Mouse (Mus musculus): ENCODE results near the gene Tada3. TPM values are rescaled to one million over a fixed set of nuclear protein-coding genes. Genes with fewer than 3 reads are reported as not detected.

Gene Tada3
- polyA plus RNA-seq, 1 experiment from 2014 or later: 52.6 TPM

GRCm38 (mm10) chr6:113410001-113410400 is 32.3 kb upstream of the Tada3 start:
- Histone ChIP-seq H3K9me3 (ENCODE audit: control insufficient read depth, low read length) (no peaks in the 10 kb centered on the region), H3K27ac (replicated peaks; ENCODE audit: low read depth, low read length) (no peak overlapping the region), H3K4me1 (ENCODE audit: control insufficient read depth, insufficient read depth, low read length) (no peaks in the 10 kb centered on the region), H3K9ac (ENCODE audit: low read length) (no peak overlapping the region), H3K36me3 (ENCODE audit: control insufficient read depth, insufficient read depth, low read length) (peaks cover 6% of the 10 kb centered on the region; the same call in 1 of the 2 replicates), H3K4me2 (ENCODE audit: low read depth, severe bottlenecking) (no peak overlapping the region), H3K4me3 (ENCODE audit: low read depth, low read length) (no peak overlapping the region), H3K27me3 (ENCODE audit: control insufficient read depth, insufficient read depth, low read length) (no peaks in the 10 kb centered on the region)
- DNase-seq (ENCODE audit: low spot score): no peak
- ATAC-seq (ENCODE audit: insufficient number of reproducible peaks, low FRiP score, low TSS enrichment, low read depth): no peak
- 64% methylated on average over 1 of the region's 1 CpGs for WGBS

GRCm38 (mm10) chr6:113406683-113407082 is 29.0 kb upstream of the Tada3 start:
- no peak overlapping the region for H3K9ac ChIP-seq (ENCODE audit: low read length)
- no peak overlapping the region for H3K4me2 ChIP-seq (ENCODE audit: low read depth, severe bottlenecking)
- peaks cover 3% of the 10 kb centered on the region; the same call in 1 of the 2 replicates for H3K36me3 ChIP-seq (ENCODE audit: control insufficient read depth, insufficient read depth, low read length)
- no peaks in the 10 kb centered on the region for H3K4me1 ChIP-seq (ENCODE audit: control insufficient read depth, insufficient read depth, low read length)
- ATAC-seq (ENCODE audit: insufficient number of reproducible peaks, low FRiP score, low TSS enrichment, low read depth) (no peak), DNase-seq (ENCODE audit: low spot score) (no peak)
- no peak overlapping the region for H3K27ac ChIP-seq (replicated peaks; ENCODE audit: low read depth, low read length)
- no peaks in the 10 kb centered on the region for H3K9me3 ChIP-seq (ENCODE audit: control insufficient read depth, low read length)
- no peaks in the 10 kb centered on the region for H3K27me3 ChIP-seq (ENCODE audit: control insufficient read depth, insufficient read depth, low read length)
- no peak overlapping the region for H3K4me3 ChIP-seq (ENCODE audit: low read depth, low read length)
- 74% methylated on average over 9 of the region's 9 CpGs for WGBS

DNA sequence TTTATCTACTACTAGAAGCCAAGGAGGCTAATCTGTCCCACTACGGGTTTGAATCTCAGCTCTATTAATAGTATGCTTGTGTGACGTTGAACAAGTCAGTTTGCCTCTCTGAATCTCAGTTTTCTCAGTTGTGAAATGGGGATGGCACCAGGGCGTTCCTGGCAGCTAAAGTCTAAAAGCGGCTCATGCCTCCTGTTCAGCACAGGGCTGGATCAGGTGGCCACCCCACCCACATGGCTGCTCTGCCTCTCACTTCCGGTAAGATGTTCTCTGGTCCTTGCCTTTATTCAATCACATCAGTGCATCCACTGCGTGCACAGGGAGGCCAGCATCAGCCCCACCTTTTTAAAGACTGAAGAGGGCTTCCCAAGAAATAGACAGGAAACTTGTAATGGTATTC is 27.8 kb upstream of the Tada3 start:
- 87% methylated on average over 6 of the region's 6 CpGs for WGBS
- Histone ChIP-seq H3K27ac (replicated peaks; ENCODE audit: low read depth, low read length) (no peak overlapping the region), H3K9me3 (ENCODE audit: control insufficient read depth, low read length) (no peaks in the 10 kb centered on the region), H3K4me1 (ENCODE audit: control insufficient read depth, insufficient read depth, low read length) (no peaks in the 10 kb centered on the region), H3K4me2 (ENCODE audit: low read depth, severe bottlenecking) (no peak overlapping the region), H3K9ac (ENCODE audit: low read length) (no peak overlapping the region), H3K36me3 (ENCODE audit: control insufficient read depth, insufficient read depth, low read length) (peaks cover 3% of the 10 kb centered on the region; the same call in 1 of the 2 replicates), H3K27me3 (ENCODE audit: control insufficient read depth, insufficient read depth, low read length) (no peaks in the 10 kb centered on the region), H3K4me3 (ENCODE audit: low read depth, low read length) (no peak overlapping the region)
- no peak for ATAC-seq (ENCODE audit: insufficient number of reproducible peaks, low FRiP score, low TSS enrichment, low read depth)
- no peak for DNase-seq (ENCODE audit: low spot score)

DNA sequence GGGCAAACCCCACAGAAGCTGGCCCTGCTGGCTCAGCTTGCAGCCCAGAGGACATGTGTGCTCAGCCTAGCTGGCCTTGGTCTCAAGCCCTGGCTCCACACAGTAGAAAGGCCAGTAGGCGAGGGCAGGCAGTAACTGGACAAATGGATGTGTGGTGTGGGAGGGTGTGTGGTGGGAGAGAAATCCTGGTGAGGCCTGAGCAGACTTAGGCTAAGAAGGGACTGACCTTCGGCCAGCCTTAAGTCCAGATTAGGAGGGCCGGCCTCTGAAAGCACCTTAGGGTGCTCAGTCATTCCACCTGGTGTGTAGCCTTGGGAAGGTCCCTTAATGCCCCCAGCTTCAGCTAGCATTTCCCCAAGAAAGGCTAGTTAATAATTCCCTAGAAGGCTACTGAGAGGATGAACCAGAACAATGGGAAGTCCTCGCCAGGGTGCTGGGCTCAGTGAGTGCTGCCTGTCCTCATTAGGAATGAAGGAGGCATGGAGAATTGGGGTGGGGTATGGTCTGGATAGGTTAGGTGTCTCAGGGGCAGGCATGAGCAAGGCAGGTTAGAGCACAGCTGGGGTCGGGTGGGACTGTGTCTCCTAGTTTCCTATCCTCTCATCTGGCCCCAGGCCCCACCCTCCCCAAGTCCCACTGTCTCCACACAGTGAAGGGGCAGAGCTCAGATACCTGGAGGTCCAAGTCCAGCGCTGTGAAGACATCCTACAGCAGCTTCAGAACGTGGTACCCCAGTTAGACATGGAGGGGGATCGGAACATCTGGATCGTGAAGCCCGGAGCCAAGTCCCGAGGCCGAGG is 27.2 kb upstream of the Tada3 start:
- H3K9ac ChIP-seq (ENCODE audit: low read length): no peak overlapping the region
- no peak for DNase-seq (ENCODE audit: low spot score)
- 86% methylated on average over 12 of the region's 12 CpGs for WGBS

GRCm38 (mm10) chr6:113402094-113402493 is 24.4 kb upstream of the Tada3 start:
- Histone ChIP-seq H3K36me3 (ENCODE audit: control insufficient read depth, insufficient read depth, low read length) (no peaks in the 10 kb centered on the region), H3K4me3 (ENCODE audit: low read depth, low read length) (no peak overlapping the region), H3K9me3 (ENCODE audit: control insufficient read depth, low read length) (no peaks in the 10 kb centered on the region), H3K4me1 (ENCODE audit: control insufficient read depth, insufficient read depth, low read length) (no peaks in the 10 kb centered on the region), H3K27ac (replicated peaks; ENCODE audit: low read depth, low read length) (no peak overlapping the region), H3K4me2 (ENCODE audit: low read depth, severe bottlenecking) (no peak overlapping the region), H3K9ac (ENCODE audit: low read length) (no peak overlapping the region), H3K27me3 (ENCODE audit: control insufficient read depth, insufficient read depth, low read length) (no peaks in the 10 kb centered on the region)
- WGBS: 91% methylated on average over 13 of the region's 13 CpGs
- DNase-seq (ENCODE audit: low spot score) (no peak), ATAC-seq (ENCODE audit: insufficient number of reproducible peaks, low FRiP score, low TSS enrichment, low read depth) (no peak)

More for the DNA sequence above, 27.2 kb upstream of the Tada3 start:
- ATAC-seq (ENCODE audit: insufficient number of reproducible peaks, low FRiP score, low TSS enrichment, low read depth): no peak
- H3K4me1 ChIP-seq (ENCODE audit: control insufficient read depth, insufficient read depth, low read length): no peaks in the 10 kb centered on the region
- H3K4me3 ChIP-seq (ENCODE audit: low read depth, low read length): no peak overlapping the region
- H3K36me3 ChIP-seq (ENCODE audit: control insufficient read depth, insufficient read depth, low read length): peaks cover 3% of the 10 kb centered on the region; the same call in 1 of the 2 replicates
- H3K27me3 ChIP-seq (ENCODE audit: control insufficient read depth, insufficient read depth, low read length): no peaks in the 10 kb centered on the region
- no peak overlapping the region for H3K4me2 ChIP-seq (ENCODE audit: low read depth, severe bottlenecking)
- no peaks in the 10 kb centered on the region for H3K9me3 ChIP-seq (ENCODE audit: control insufficient read depth, low read length)
- H3K27ac ChIP-seq (replicated peaks; ENCODE audit: low read depth, low read length): no peak overlapping the region

GRCm38 (mm10) chr6:113396270-113397030 is 18.8 kb upstream of the Tada3 start:
- no peak overlapping the region for H3K27ac ChIP-seq (replicated peaks; ENCODE audit: low read depth, low read length)

GRCm38 (mm10) chr6:113395501-113395900 is 17.8 kb upstream of the Tada3 start:
- peaks cover 4% of the 10 kb centered on the region; the same call in 1 of the 2 replicates for H3K4me1 ChIP-seq (ENCODE audit: control insufficient read depth, insufficient read depth, low read length)
- H3K4me2 ChIP-seq (ENCODE audit: low read depth, severe bottlenecking): no peak overlapping the region
- H3K9me3 ChIP-seq (ENCODE audit: control insufficient read depth, low read length): no peaks in the 10 kb centered on the region
- H3K27ac ChIP-seq (replicated peaks; ENCODE audit: low read depth, low read length): no peak overlapping the region
- no peak overlapping the region for H3K4me3 ChIP-seq (ENCODE audit: low read depth, low read length)
- no peaks in the 10 kb centered on the region for H3K27me3 ChIP-seq (ENCODE audit: control insufficient read depth, insufficient read depth, low read length)
- DNase-seq (ENCODE audit: low spot score): no peak
- H3K36me3 ChIP-seq (ENCODE audit: control insufficient read depth, insufficient read depth, low read length): no peaks in the 10 kb centered on the region; the same call in 1 of the 2 replicates
- H3K9ac ChIP-seq (ENCODE audit: low read length): no peak overlapping the region
- 94% methylated on average over 6 of the region's 6 CpGs for WGBS
- ATAC-seq (ENCODE audit: insufficient number of reproducible peaks, low FRiP score, low TSS enrichment, low read depth): no peak

More at GRCm38 (mm10) chr6:113396270-113397030, 18.8 kb upstream of the Tada3 start:
- no peaks in the 10 kb centered on the region; the same call in 1 of the 2 replicates for H3K36me3 ChIP-seq (ENCODE audit: control insufficient read depth, insufficient read depth, low read length)
- no peak overlapping the region for H3K4me3 ChIP-seq (ENCODE audit: low read depth, low read length)
- DNase-seq (ENCODE audit: low spot score): no peak
- no peaks in the 10 kb centered on the region for H3K27me3 ChIP-seq (ENCODE audit: control insufficient read depth, insufficient read depth, low read length)
- H3K9me3 ChIP-seq (ENCODE audit: control insufficient read depth, low read length): no peaks in the 10 kb centered on the region
- H3K9ac ChIP-seq (ENCODE audit: low read length): no peak overlapping the region
- no peak overlapping the region for H3K4me2 ChIP-seq (ENCODE audit: low read depth, severe bottlenecking)
- ATAC-seq (ENCODE audit: insufficient number of reproducible peaks, low FRiP score, low TSS enrichment, low read depth): no peak
- peaks cover 4% of the 10 kb centered on the region; the same call in 1 of the 2 replicates for H3K4me1 ChIP-seq (ENCODE audit: control insufficient read depth, insufficient read depth, low read length)
- WGBS: 85% methylated on average over 10 of the region's 10 CpGs

GRCm38 (mm10) chr6:113394811-113395210 is 17.1 kb upstream of the Tada3 start:
- ATAC-seq (ENCODE audit: insufficient number of reproducible peaks, low FRiP score, low TSS enrichment, low read depth): no peak
- 93% methylated on average over 11 of the region's 11 CpGs for WGBS
- Histone ChIP-seq H3K27ac (replicated peaks; ENCODE audit: low read depth, low read length) (no peak overlapping the region), H3K4me1 (ENCODE audit: control insufficient read depth, insufficient read depth, low read length) (peaks cover 4% of the 10 kb centered on the region; the same call in 1 of the 2 replicates), H3K36me3 (ENCODE audit: control insufficient read depth, insufficient read depth, low read length) (no peaks in the 10 kb centered on the region; the same call in 1 of the 2 replicates), H3K9me3 (ENCODE audit: control insufficient read depth, low read length) (no peaks in the 10 kb centered on the region), H3K9ac (ENCODE audit: low read length) (no peak overlapping the region), H3K27me3 (ENCODE audit: control insufficient read depth, insufficient read depth, low read length) (no peaks in the 10 kb centered on the region), H3K4me3 (ENCODE audit: low read depth, low read length) (no peak overlapping the region), H3K4me2 (ENCODE audit: low read depth, severe bottlenecking) (no peak overlapping the region)
- no peak for DNase-seq (ENCODE audit: low spot score)
